18 mouse cellular contexts compared by ENCODE assay signal in the genomic region with DNA sequence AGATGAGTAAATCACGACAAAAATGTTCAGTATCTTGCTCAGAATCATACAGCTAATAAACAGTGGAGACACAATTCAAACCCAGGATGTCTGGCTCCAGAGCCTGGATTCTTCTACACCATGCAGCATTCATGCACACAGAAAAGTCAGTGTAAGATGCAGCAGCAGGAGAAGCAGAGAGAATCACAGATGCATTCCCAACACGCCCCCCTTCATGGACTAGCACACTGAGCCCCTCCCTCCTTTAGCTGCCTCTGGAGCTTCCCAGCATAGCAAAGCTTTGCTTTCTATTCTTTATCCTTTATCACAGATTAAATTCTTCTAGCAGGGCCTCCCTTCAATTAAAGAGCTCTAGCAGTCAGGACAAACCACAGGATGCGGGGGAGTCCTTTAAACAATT.
DNase-seq lines count a peak whose midpoint lies in the region; ATAC-seq lines count a peak whose summit lies in the region.
"Had no signal": no experiment of that assay in that cellular context is flagged by ENCODE, and none has a peak within 500 bp of the region (broad histone marks: within the 10 kb centered on the region; RNA-seq: fewer than 3 reads in every experiment).

No protein-coding gene starts in this region.

- 0 out of 2 replicates have a peak, but pooled peaks cover under 1% of the 10 kb centered on the region for H3K36me3 ChIP-seq in forebrain, embryonic 13.5 days (ENCODE audit: poor library complexity, severe bottlenecking)
- peaks cover 6% of the 10 kb centered on the region for H3K36me3 ChIP-seq in forebrain, embryonic 10.5 days (replicated peaks)
- no peaks in the 10 kb centered on the region for H3K36me3 ChIP-seq in midbrain, embryonic 14.5 days (ENCODE audit: control insufficient read depth, insufficient read depth, low read length)

- H3K4me3 ChIP-seq in forebrain, embryonic 13.5 days: no peak overlapping the region
- H3K4me3 ChIP-seq in forebrain, embryonic 10.5 days: no peak overlapping the region
- H3K4me3 ChIP-seq in midbrain, embryonic 14.5 days (replicated peaks; ENCODE audit: low read depth, low read length): no peak overlapping the region
- H3K4me3 ChIP-seq: embryonic facial prominence, embryonic 13.5 days; limb, embryonic 15.5 days; stomach, embryonic 15.5 days had no signal

- no peak overlapping the region for H3K4me2 ChIP-seq in forebrain, embryonic 13.5 days
- H3K4me2 ChIP-seq in midbrain, embryonic 14.5 days (ENCODE audit: low read length): no peak overlapping the region
- H3K4me2 ChIP-seq: embryonic facial prominence, embryonic 13.5 days; limb, embryonic 15.5 days; stomach, embryonic 15.5 days had no signal

- WGBS in forebrain, embryonic 13.5 days: 43% methylated on average over 3 of the region's 3 CpGs
- 64% methylated on average over 3 of the region's 3 CpGs for WGBS in forebrain, embryonic 10.5 days
- 42% methylated on average over 3 of the region's 3 CpGs for WGBS in midbrain, embryonic 14.5 days

- H3K27me3 ChIP-seq in forebrain, embryonic 13.5 days: no peaks in the 10 kb centered on the region
- H3K27me3 ChIP-seq in forebrain, embryonic 10.5 days (ENCODE audit: poor library complexity, severe bottlenecking): no peaks in the 10 kb centered on the region
- no peaks in the 10 kb centered on the region for H3K27me3 ChIP-seq in midbrain, embryonic 14.5 days (ENCODE audit: control insufficient read depth, insufficient read depth, low read length)
- H3K27me3 ChIP-seq: embryonic facial prominence, embryonic 13.5 days; limb, embryonic 15.5 days; stomach, embryonic 15.5 days had no signal

- no peaks in the 10 kb centered on the region for H3K9me3 ChIP-seq in forebrain, embryonic 13.5 days (replicated peaks)
- no peaks in the 10 kb centered on the region for H3K9me3 ChIP-seq in forebrain, embryonic 10.5 days
- no peaks in the 10 kb centered on the region for H3K9me3 ChIP-seq in midbrain, embryonic 14.5 days (ENCODE audit: control insufficient read depth, low read length)
- H3K9me3 ChIP-seq: embryonic facial prominence, embryonic 13.5 days; limb, embryonic 15.5 days; stomach, embryonic 15.5 days had no signal

- no peak for DNase-seq in forebrain, embryonic 10.5 days (ENCODE audit: extremely low spot score, low spot score)
- peak; percentile 23 to 31 for DNase-seq in kidney, postnatal 4 days
- no peak for DNase-seq in kidney, adult 9 months
- peak; percentile 31 for DNase-seq in Muller cell, postnatal 12 days (ENCODE audit: inconsistent ontology term)
- peak; percentile 50 for DNase-seq in midbrain, embryonic 14.5 days
- no peak for DNase-seq in layer of hippocampus, adult 9-11 months
- DNase-seq in spleen, postnatal 14 days (ENCODE audit: low spot score in 2 of 2): no peak
- DNase-seq: cerebellum, adult 11 months; gastrocnemius, postnatal 36 days; heart, postnatal 10 days; kidney, postnatal 36 days; lung, adult 2 months; right cerebral cortex, postnatal 4 days; thymus, postnatal 36 days had no signal

- ATAC-seq in forebrain, embryonic 13.5 days: no peak
- no peak for ATAC-seq in midbrain, embryonic 14.5 days (ENCODE audit: low FRiP score, low TSS enrichment)

- H3K4me1 ChIP-seq in forebrain, embryonic 13.5 days: peaks cover 12% of the 10 kb centered on the region
- H3K4me1 ChIP-seq in forebrain, embryonic 10.5 days: peaks cover 17% of the 10 kb centered on the region
- peaks cover 8% of the 10 kb centered on the region; the same call in 1 of the 2 replicates for H3K4me1 ChIP-seq in midbrain, embryonic 14.5 days (ENCODE audit: control insufficient read depth, insufficient read depth, low read length)

- H3K27ac ChIP-seq in forebrain, embryonic 13.5 days: peak overlapping the region; percentile 25; the same call in 1 of the 2 replicates
- no peak overlapping the region for H3K27ac ChIP-seq in forebrain, embryonic 10.5 days
- H3K27ac ChIP-seq in midbrain, embryonic 14.5 days (replicated peaks; ENCODE audit: low read depth, low read length): no peak overlapping the region; the same call in 1 of the 2 replicates
- H3K27ac ChIP-seq: embryonic facial prominence, embryonic 13.5 days; limb, embryonic 15.5 days; stomach, embryonic 15.5 days had no signal

- H3K9ac ChIP-seq in forebrain, embryonic 13.5 days: 0 out of 2 replicates have a peak overlapping the region, but pooled peaks have one; percentile 16
- H3K9ac ChIP-seq in midbrain, embryonic 14.5 days (replicated peaks; ENCODE audit: low read length): no peak overlapping the region
- H3K9ac ChIP-seq: embryonic facial prominence, embryonic 13.5 days; limb, embryonic 15.5 days; stomach, embryonic 15.5 days had no signal

Comparison
In these comparisons a context has a peak if more than half of its experiments do, and no peak if none do; other contexts are left out.
1. DNase-seq: peak in kidney, postnatal 4 days (2 of 2), Muller cell, postnatal 12 days (single experiment) and midbrain, embryonic 14.5 days (single experiment); none in forebrain, embryonic 10.5 days (single experiment), kidney, adult 9 months (single experiment), layer of hippocampus, adult 9-11 months (single experiment) and spleen, postnatal 14 days (0 of 2).